Mouse (Mus musculus) testis, adult 2 months (tissue): Measurements from ENCODE around the gene Bcat1.

Source experiments
- CTCF ChIP-seq: fragments of 200-500 bp; IDR thresholded peaks from 2 replicates; pipeline ENCODE4 v1.5.1; 2012; ENCODE audit warnings: low read depth, mild to moderate bottlenecking, inconsistent platforms, low read length, moderate library complexity; ENCODE audit not compliant: control insufficient read depth, insufficient read depth, insufficient replicate concordance
- POLR2A ChIP-seq: fragments of 200-500 bp; IDR thresholded peaks from 2 replicates; pipeline ENCODE4 v1.6.1; 2012; ENCODE audit warnings: low read depth, mild to moderate bottlenecking, inconsistent platforms, low read length, moderate library complexity; ENCODE audit not compliant: control insufficient read depth

DNA sequence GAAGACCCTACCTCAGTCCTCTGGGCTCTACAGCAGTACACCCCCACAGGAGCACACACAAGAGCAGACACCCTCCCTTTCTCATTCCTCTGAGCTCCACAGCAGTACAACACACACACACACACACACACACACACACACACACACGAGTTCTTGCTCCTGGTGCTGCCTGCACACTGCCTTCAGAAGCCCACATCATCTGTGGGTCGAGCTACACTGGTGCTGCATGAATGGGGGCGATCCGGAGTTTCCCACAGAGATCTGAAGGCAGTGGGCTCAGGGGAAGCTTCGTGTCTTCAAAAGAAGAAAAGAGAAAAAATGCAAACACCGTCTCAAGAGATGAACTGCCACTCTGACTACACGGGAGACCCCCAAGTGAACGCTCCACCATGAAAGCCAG is 64.8 kb downstream of the Bcat1 start:
- TF ChIP-seq POLR2A: no peak
- no peak for TF ChIP-seq CTCF
